Mouse (Mus musculus) neural tube, embryonic 11.5 days (tissue): ENCODE results near the gene Snrpc. TPM values are rescaled to one million over a fixed set of nuclear protein-coding genes. Genes with fewer than 3 reads are reported as not detected.
"Not testable (repeated sequence)": the region's sequence is repeated elsewhere in the genome, so short reads cannot be mapped to it uniquely, and the experiment has no call there.

Experiments
- ATAC-seq: fragments of 200-750 bp; cut with Nextera tagmentation; 2 replicates; pipeline ENCODE4 v1.8.0; 2017; ENCODE audit warnings: moderate number of reproducible peaks, mild to moderate bottlenecking, moderate TSS enrichment, moderate library complexity; ENCODE audit not compliant: insufficient read depth, low FRiP score, low TSS enrichment
- DNase-seq: peaks from one replicate; pipeline ENCODE4 v3.0.0-alpha.2; 2015; ENCODE audit warnings: low spot score
- H3K27ac ChIP-seq: fragments of 300-500 bp; sonication (generic); 2 replicates; pipeline ENCODE4 v1.5.1; 2014; ENCODE audit warnings: low read depth, mild to moderate bottlenecking, low read length
- H3K27me3 ChIP-seq: fragments of 300-500 bp; sonication (generic); 2 replicates; pipeline ENCODE4 v1.6.1; 2014; ENCODE audit warnings: mild to moderate bottlenecking, low read length, mixed read lengths; ENCODE audit not compliant: control insufficient read depth, insufficient read depth
- H3K36me3 ChIP-seq: fragments of 300-500 bp; sonication (generic); 2 replicates; pipeline ENCODE4 v1.6.1; 2014; ENCODE audit warnings: mild to moderate bottlenecking, low read length, moderate library complexity, mixed read lengths; ENCODE audit not compliant: control insufficient read depth, insufficient read depth
- H3K4me1 ChIP-seq: fragments of 300-500 bp; sonication (generic); 2 replicates; pipeline ENCODE4 v1.6.1; 2014; ENCODE audit warnings: low read length, mixed read lengths; ENCODE audit not compliant: control insufficient read depth, insufficient read depth
- H3K4me2 ChIP-seq: fragments of 300-500 bp; sonication (generic); 2 replicates; pipeline ENCODE4 v1.6.1; 2014; ENCODE audit warnings: low read depth, mild to moderate bottlenecking, moderate library complexity
- H3K4me3 ChIP-seq: fragments of 300-500 bp; sonication (generic); 2 replicates; pipeline ENCODE4 v1.5.1; 2014; ENCODE audit warnings: low read depth, low read length
- H3K9ac ChIP-seq: fragments of 300-500 bp; sonication (generic); 2 replicates; pipeline ENCODE4 v1.6.1; 2014; ENCODE audit warnings: mild to moderate bottlenecking, low read length
- H3K9me3 ChIP-seq: fragments of 300-500 bp; sonication (generic); 2 replicates; pipeline ENCODE4 v1.6.1; 2016; ENCODE audit warnings: low read length; ENCODE audit not compliant: control insufficient read depth
- WGBS: fragments of 180-500 bp; shearing (Covaris S2); extraction: QIAGEN DNeasy Blood & Tissue Kit; methylation state at CpG from one replicate; pipeline ENCODE4 v1.1.7; 2014; 5-methylcytosine and 5-hydroxymethylcytosine counted together
- polyA plus RNA-seq: library from polyadenylated mRNA; unstranded; fragments of >200 nt; fragmentation: Nextera tagmentation; extraction: Ambion mirVana; gene quantifications from 2 replicates; pipeline ENCODE4 v1.2.1, GENCODE M21; 2014

Gene Snrpc
- 350 and 368 TPM in 2 replicates for polyA plus RNA-seq

DNA sequence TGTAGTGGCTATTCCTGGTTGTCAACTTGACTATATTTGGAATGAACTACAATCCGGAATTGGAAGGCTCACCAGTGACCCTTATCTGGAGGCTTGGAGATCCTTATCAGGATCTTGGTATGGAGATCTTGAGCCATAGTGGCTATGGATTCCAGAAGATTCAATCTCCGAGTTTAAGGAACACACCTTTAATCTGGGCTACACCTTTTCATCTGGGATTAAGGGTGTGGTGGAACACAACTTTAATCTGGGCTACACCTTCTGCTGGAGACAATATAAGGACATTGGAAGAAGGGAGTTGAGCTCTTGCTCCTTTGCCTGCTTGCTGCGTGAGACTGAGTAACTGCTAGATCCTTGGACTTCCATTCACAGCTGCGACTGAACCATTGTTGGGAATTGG, at the start of gene Snrpc:
Snrpc (plus strand) TSS at position 301 of the 400 bp plus-strand sequence.
- not testable (repeated sequence) for ATAC-seq, H3K27me3 ChIP-seq, H3K27ac ChIP-seq, H3K9ac ChIP-seq, H3K4me2 ChIP-seq, H3K9me3 ChIP-seq, H3K4me1 ChIP-seq, H3K36me3 ChIP-seq, DNase-seq, H3K4me3 ChIP-seq
- 88% methylated on average over 3 of the region's 4 CpGs for WGBS

DNA sequence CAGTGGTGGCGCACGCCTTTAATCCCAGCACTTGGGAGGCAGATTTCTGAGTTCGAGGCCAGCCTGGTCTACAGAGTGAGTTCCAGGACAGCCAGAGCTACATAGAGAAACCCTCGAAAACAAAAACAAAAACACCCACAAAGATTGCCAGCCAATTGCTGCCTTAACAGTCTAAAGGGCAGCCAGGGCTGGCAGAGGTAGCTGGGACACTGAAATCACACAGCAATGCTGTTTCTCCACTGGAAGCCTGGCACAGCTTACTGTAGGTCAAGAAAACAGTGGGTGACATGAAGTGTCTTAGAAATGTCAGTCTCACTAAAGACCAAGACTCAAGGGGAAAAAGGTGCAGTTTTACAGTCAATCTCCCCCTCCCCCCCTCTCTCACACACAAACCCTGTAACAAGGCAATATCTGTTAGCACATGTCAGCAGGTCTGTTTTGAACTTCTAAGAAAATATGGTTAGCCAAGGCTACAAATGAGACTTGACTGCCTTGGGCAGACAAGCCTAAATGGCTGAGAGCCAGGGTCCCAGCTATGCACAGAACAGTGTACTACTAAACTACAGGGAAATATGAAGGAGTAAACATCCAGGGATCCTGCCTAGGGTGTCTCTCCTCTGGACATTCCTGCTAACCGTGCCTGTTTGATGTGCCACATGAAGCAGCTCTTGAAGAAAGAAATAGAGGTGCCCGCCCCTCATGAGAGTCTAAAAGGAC, 49.3 kb upstream of the Snrpc start:
- H3K27ac ChIP-seq, result no peak overlapping the region
- H3K36me3 ChIP-seq, result peaks cover 5% of the 10 kb centered on the region
- ATAC-seq, result no peak
- no peak overlapping the region for H3K4me3 ChIP-seq
- no peak for DNase-seq
- no peak overlapping the region for H3K9ac ChIP-seq
- no peaks in the 10 kb centered on the region for H3K9me3 ChIP-seq
- 89% methylated on average over 6 of the region's 6 CpGs for WGBS
- no peak overlapping the region for H3K4me2 ChIP-seq
- no peaks in the 10 kb centered on the region for H3K4me1 ChIP-seq
- no peaks in the 10 kb centered on the region for H3K27me3 ChIP-seq

DNA sequence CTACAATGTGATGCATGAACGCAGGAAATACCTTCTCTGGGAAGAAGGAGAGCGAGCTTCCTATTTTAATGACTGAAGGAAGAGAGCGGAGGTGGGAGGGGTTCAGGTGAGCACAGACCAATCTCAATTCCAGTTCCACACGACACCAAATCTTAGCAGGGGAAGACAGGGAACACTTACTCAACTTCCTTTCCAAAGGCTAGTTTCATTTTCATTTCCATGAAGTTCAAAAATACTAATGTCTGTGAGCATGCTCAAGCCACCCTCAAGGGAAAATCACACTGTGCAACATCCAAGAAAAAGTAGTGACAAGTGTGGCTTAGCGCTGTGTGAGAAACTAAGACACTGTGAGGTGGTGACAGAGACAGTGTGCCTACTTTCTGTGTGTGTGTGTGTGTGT, 47.9 kb upstream of the Snrpc start:
- Histone ChIP-seq H3K36me3 (peaks cover 5% of the 10 kb centered on the region), H3K9ac (no peak overlapping the region), H3K4me3 (no peak overlapping the region), H3K9me3 (no peaks in the 10 kb centered on the region), H3K27me3 (no peaks in the 10 kb centered on the region), H3K4me2 (no peak overlapping the region), H3K27ac (no peak overlapping the region), H3K4me1 (no peaks in the 10 kb centered on the region)
- 96% methylated on average over 5 of the region's 5 CpGs for WGBS
- no peak for ATAC-seq
- no peak for DNase-seq

DNA sequence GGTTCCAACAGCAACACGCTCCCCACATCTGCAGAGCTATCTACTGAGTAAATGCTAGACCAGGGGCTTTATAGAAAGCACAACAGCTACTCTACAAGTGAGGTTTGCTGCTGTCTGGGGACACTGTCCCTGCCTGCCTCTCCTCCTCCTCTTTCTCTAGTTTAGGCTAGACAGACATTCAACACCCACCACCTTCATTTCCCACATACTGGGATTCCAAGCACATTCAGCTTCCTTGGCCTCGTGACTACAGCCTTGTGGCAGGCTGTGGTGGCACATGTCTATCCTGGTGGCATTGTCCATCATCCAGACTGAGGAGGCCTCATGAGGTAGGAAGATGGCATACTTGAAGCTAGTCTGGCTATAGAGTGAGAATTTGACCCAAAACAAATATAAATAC, 47.0 kb upstream of the Snrpc start:
- WGBS, result 86% methylated on average over 2 of the region's 2 CpGs
- ATAC-seq (no peak), DNase-seq (no peak)
- H3K36me3 ChIP-seq, result peaks cover under 1% of the 10 kb centered on the region; the same call in 1 of the 2 replicates
- H3K9me3 ChIP-seq, result no peaks in the 10 kb centered on the region
- H3K4me3 ChIP-seq, result no peak overlapping the region
- no peak overlapping the region for H3K27ac ChIP-seq
- H3K4me1 ChIP-seq, result no peaks in the 10 kb centered on the region
- H3K9ac ChIP-seq, result no peak overlapping the region
- H3K27me3 ChIP-seq, result no peaks in the 10 kb centered on the region
- no peak overlapping the region for H3K4me2 ChIP-seq

DNA sequence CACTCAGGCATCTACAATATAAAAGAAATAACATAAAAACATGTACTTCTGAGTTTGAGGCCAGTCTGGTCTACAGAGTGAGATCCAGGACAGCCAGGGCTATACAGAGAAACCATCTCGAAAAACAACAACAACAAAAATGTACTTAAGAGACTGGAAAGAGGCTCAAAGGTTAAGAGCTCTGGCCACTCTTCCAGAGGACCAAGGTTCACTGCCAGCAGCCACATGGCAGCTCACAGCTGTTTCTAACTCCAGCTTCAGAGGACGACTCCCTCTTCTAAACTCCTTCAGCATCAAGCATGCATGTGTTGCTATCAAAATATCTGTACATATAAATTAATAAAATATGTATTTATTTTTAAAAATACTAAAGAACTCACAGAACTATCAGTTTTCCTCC, 46.4 kb upstream of the Snrpc start:
- H3K9me3 ChIP-seq, result no peaks in the 10 kb centered on the region
- WGBS, result 89% methylated on average over 2 of the region's 2 CpGs
- no peak for DNase-seq
- no peak overlapping the region for H3K4me3 ChIP-seq
- no peaks in the 10 kb centered on the region; the same call in 1 of the 2 replicates for H3K36me3 ChIP-seq
- H3K4me2 ChIP-seq, result no peak overlapping the region
- H3K27ac ChIP-seq, result no peak overlapping the region
- no peak for ATAC-seq
- H3K4me1 ChIP-seq, result peaks cover 3% of the 10 kb centered on the region; the same call in 1 of the 2 replicates
- no peaks in the 10 kb centered on the region for H3K27me3 ChIP-seq
- no peak overlapping the region for H3K9ac ChIP-seq

DNA sequence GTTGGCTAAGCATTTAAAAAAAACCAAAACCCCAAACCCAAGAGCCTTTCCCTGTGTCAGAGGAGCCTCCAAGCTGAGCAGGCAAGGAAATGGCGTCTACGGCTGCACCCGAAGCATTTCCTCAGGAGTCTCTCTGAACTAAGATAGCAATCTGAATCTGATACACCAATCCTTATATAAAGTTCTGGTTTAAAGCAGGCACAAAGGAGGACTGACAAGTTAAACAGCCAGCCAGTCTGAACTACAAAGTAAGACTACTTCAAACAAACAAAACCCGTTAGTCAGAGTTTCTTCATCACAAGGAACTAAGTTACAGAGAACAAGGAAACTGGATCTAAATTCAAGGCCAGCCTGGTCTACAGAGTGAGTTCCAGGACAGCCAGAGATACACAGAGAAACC, 45.4 kb upstream of the Snrpc start:
- 88% methylated on average over 4 of the region's 4 CpGs for WGBS
- H3K4me2 ChIP-seq, result no peak overlapping the region
- H3K9ac ChIP-seq, result no peak overlapping the region

DNA sequence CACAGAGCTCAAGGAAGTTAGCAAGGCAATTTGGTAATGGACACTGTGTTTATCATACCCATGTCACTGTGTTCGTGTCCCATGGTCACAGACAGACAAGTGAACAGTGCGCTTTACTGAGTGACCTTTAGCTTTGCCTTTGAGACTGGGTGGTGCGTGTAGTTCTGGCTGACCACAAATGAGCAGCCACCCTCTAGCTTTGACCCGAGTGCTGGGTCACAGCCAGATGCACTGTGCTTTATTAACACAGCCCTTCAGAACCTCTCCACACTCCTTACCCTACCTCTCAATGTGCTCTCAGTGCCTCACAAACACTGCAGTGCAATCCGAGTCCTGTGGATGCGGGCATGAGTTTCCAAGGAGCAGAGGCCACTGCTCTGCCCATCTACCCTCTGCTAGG, 44.8 kb upstream of the Snrpc start:
- no peak overlapping the region for H3K9ac ChIP-seq
- no peak overlapping the region for H3K27ac ChIP-seq
- ATAC-seq (no peak), DNase-seq (no peak)
- H3K9me3 ChIP-seq, result no peaks in the 10 kb centered on the region
- no peaks in the 10 kb centered on the region for H3K27me3 ChIP-seq
- H3K4me3 ChIP-seq, result no peak overlapping the region
- no peak overlapping the region for H3K4me2 ChIP-seq
- H3K4me1 ChIP-seq, result peaks cover 14% of the 10 kb centered on the region
- no peaks in the 10 kb centered on the region; the same call in 1 of the 2 replicates for H3K36me3 ChIP-seq
- WGBS, result 89% methylated on average over 6 of the region's 6 CpGs

More for the DNA sequence above, 45.4 kb upstream of the Snrpc start:
- DNase-seq (no peak), ATAC-seq (no peak)
- Histone ChIP-seq H3K27me3 (no peaks in the 10 kb centered on the region), H3K9me3 (no peaks in the 10 kb centered on the region), H3K4me1 (peaks cover 12% of the 10 kb centered on the region), H3K4me3 (no peak overlapping the region), H3K27ac (no peak overlapping the region), H3K36me3 (no peaks in the 10 kb centered on the region; the same call in 1 of the 2 replicates)

DNA sequence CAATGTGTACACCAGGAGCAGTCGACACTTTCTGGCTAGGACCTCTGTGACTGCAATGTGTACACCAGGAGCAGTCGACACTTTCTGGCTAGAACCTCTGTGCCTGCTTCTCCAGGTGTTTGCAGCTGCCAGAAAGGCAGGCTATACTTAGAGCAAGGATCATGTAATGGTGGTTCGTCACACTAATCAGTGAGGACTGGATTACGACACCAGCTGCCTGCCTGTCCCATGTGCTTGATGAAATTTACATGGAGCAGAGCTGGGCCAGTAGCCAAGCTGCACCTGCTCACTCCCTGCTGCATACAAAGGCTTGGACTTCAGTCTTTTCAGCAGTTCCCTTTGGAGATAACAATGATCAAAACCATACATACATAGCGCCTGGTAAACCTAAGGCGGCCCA, 41.2 kb upstream of the Snrpc start:
- no peaks in the 10 kb centered on the region for H3K9me3 ChIP-seq
- peak overlapping the region; percentile 89 for H3K27ac ChIP-seq
- peak overlapping the region; percentile 45; the same call in 1 of the 2 replicates for H3K9ac ChIP-seq
- peak; percentile 53 for DNase-seq
- no peaks in the 10 kb centered on the region; the same call in 1 of the 2 replicates for H3K36me3 ChIP-seq
- WGBS, result 66% methylated on average over 6 of the region's 6 CpGs
- peak; percentile 84 for ATAC-seq
- H3K4me2 ChIP-seq, result peak overlapping the region; percentile 22; the same call in 1 of the 2 replicates
- H3K4me3 ChIP-seq, result no peak overlapping the region
- peaks cover 14% of the 10 kb centered on the region for H3K4me1 ChIP-seq
- H3K27me3 ChIP-seq, result no peaks in the 10 kb centered on the region

DNA sequence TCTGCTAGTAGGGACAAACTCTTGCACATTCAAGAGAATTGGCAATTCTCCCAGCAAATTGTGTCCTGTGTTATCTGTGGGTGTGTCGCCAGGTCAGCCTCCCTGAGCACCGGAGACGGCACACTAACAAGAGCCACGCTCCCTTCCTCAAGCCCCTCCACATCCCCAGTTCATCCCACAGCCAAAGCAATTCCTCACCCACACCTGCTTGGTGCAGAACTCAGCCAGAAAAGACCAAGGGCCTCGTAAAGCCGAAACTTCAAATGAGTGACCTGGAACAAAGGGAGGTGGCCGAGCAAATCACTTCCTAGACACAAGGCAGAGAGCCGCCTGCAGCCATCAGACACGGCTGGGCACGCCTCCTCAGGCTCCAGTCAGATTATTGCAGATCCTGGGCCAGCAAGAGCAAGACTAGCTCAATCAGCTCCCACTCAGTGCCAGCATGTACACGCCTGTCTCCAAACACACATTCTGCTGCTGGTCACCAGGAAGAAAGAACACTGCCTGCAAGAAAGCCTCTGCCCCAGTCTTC, 40.5 kb upstream of the Snrpc start:
- peak overlapping the region; percentile 89 for H3K27ac ChIP-seq
- peaks cover 14% of the 10 kb centered on the region for H3K4me1 ChIP-seq
- WGBS, result 29% methylated on average over 11 of the region's 11 CpGs
- DNase-seq (peak; percentile 61), ATAC-seq (0 out of 2 replicates have a peak, but pooled peaks have one; percentile 55)
- H3K27me3 ChIP-seq, result no peaks in the 10 kb centered on the region
- peak overlapping the region; percentile 45 for H3K9ac ChIP-seq
- H3K9me3 ChIP-seq, result no peaks in the 10 kb centered on the region
- no peaks in the 10 kb centered on the region; the same call in 1 of the 2 replicates for H3K36me3 ChIP-seq
- H3K4me3 ChIP-seq, result no peak overlapping the region
- peak overlapping the region; percentile 22; the same call in 1 of the 2 replicates for H3K4me2 ChIP-seq
